Mouse (Mus musculus) macrophage (primary cell): ENCODE measurements around the gene Park7. TPM values are rescaled to one million over a fixed set of nuclear protein-coding genes. Genes with fewer than 3 reads are reported as not detected.

ENCODE experiments used
- H3K27ac ChIP-seq: fragments of 350-480 bp; formaldehyde crosslinking; 2 replicates; pipeline ENCODE4 v1.9.0; 2021
- H3K36me3 ChIP-seq: fragments of 350-480 bp; formaldehyde crosslinking; 2 replicates; pipeline ENCODE4 v1.9.0; 2021; ENCODE audit errors: inconsistent target
- H3K4me3 ChIP-seq: fragments of 350-480 bp; formaldehyde crosslinking; 2 replicates; pipeline ENCODE4 v1.9.0; 2021; ENCODE audit errors: inconsistent target
- H3K79me2 ChIP-seq: fragments of 350-480 bp; formaldehyde crosslinking; 2 replicates; pipeline ENCODE4 v1.9.0; 2021; ENCODE audit errors: inconsistent target
- WGBS: methylation state at CpG from one replicate; pipeline ENCODE4 v1.1.7; 2026; ENCODE audit warnings: inconsistent platforms; ENCODE audit not compliant: missing documents; 5-methylcytosine and 5-hydroxymethylcytosine counted together
- polyA plus RNA-seq: library from polyadenylated mRNA; stranded (reverse); fragments of 250-400 nt; gene quantifications from 3 replicates; pipeline ENCODE4 v1.2.4, GENCODE M21; 2018; ENCODE audit warnings: inconsistent platforms

Gene Park7
- polyA plus RNA-seq, 1 experiment from 2014 or later, result 110 TPM

GRCm38 (mm10) chr4:150872681-150873080 lies 41.6 kb downstream of the Park7 start:
- H3K4me3 ChIP-seq, result no peak overlapping the region
- no peaks in the 10 kb centered on the region for H3K79me2 ChIP-seq
- H3K27ac ChIP-seq, result no peak overlapping the region
- no peaks in the 10 kb centered on the region for H3K36me3 ChIP-seq
- WGBS, result 95% methylated on average over 8 of the region's 8 CpGs

- H3K4me3 ChIP-seq, result no peak overlapping the region
- no peak overlapping the region for H3K27ac ChIP-seq
- H3K36me3 ChIP-seq, result peaks cover 2% of the 10 kb centered on the region; the same call in 1 of the 2 replicates
- WGBS, result 95% methylated on average over 9 of the region's 9 CpGs
- H3K79me2 ChIP-seq, result no peaks in the 10 kb centered on the region
Observed at GRCm38 (mm10) chr4:150872139-150872651, 42.0 kb downstream of the Park7 start.

DNA sequence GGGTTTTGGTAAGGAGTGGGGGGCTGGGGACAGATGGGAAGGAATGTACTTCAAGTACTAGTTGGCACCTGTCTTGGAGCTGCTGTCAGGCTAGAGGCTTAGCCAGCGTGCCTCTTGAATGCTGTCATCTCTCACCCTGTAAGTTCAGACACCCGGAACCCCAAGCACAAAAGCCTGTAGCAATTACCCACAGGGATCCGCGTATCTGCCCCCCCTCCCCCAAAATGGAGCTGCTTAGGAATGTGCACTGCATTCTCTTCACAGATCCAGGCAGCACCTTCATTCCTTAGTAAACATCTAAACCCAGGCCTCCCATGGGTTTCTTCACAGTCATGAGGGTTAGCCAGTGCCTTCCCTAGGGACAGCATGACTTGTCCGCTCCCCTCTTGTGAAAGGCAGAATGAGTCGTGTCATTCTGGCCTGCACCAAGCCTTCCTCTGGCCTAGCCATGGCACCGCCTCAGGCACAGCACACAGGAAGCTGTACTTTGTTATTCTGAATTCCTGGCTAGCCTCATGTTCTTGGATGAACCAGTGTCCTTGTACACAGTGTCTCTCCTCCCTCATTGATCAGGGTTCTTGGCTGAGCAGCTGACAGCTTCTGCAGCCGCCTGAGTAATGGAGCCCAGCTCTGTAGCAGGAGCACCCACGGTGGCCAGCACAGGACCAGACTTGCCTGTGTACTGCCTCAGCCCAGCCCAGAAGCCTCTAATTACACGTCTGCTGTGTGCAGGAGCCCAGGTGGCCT lies 42.7 kb downstream of the Park7 start:
- no peaks in the 10 kb centered on the region for H3K79me2 ChIP-seq
- no peak overlapping the region for H3K4me3 ChIP-seq
- 91% methylated on average over 10 of the region's 10 CpGs for WGBS
- no peak overlapping the region for H3K27ac ChIP-seq
- peaks cover 8% of the 10 kb centered on the region; the same call in 1 of the 2 replicates for H3K36me3 ChIP-seq

GRCm38 (mm10) chr4:150870963-150871391 lies 43.3 kb downstream of the Park7 start:
- WGBS, result 92% methylated on average over 13 of the region's 13 CpGs
- peaks cover 14% of the 10 kb centered on the region; the same call in 1 of the 2 replicates for H3K36me3 ChIP-seq
- no peaks in the 10 kb centered on the region for H3K79me2 ChIP-seq
- H3K27ac ChIP-seq, result no peak overlapping the region
- H3K4me3 ChIP-seq, result no peak overlapping the region

GRCm38 (mm10) chr4:150869276-150870197 lies 44.7 kb downstream of the Park7 start:
- Histone ChIP-seq H3K27ac (no peak overlapping the region), H3K36me3 (peaks cover 15% of the 10 kb centered on the region; the same call in 1 of the 2 replicates), H3K79me2 (no peaks in the 10 kb centered on the region), H3K4me3 (no peak overlapping the region)
- 64% methylated on average over 17 of the region's 17 CpGs for WGBS

DNA sequence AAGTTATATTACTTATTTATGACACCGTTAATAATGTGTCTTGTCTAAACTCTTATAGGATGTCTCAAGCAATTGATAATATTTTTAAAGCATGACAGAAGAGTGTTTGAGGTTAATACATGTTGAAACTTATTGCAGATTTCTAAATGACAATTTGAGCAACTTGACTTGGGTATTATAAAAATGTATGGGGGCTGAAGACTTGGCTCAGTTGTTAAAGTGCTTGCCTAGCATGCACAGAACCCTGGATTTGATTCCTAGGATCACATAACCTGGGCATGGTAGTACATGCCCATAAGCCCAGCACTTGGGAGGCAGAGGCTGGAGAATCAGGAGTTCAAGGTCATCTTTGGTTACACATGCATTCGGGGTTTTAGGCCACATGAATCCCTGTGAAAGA lies 45.4 kb downstream of the Park7 start:
- 95% methylated on average over 2 of the region's 2 CpGs for WGBS
- no peaks in the 10 kb centered on the region for H3K79me2 ChIP-seq
- peaks cover 15% of the 10 kb centered on the region; the same call in 1 of the 2 replicates for H3K36me3 ChIP-seq
- no peak overlapping the region for H3K4me3 ChIP-seq
- no peak overlapping the region for H3K27ac ChIP-seq

- Histone ChIP-seq H3K36me3 (peaks cover 15% of the 10 kb centered on the region; the same call in 1 of the 2 replicates), H3K4me3 (no peak overlapping the region), H3K79me2 (no peaks in the 10 kb centered on the region), H3K27ac (no peak overlapping the region)
- WGBS, result 98% methylated on average over 6 of the region's 6 CpGs
Observed at GRCm38 (mm10) chr4:150868161-150868560, 46.1 kb downstream of the Park7 start.

- peaks cover 15% of the 10 kb centered on the region; the same call in 1 of the 2 replicates for H3K36me3 ChIP-seq
- H3K4me3 ChIP-seq, result no peak overlapping the region
- WGBS, result 94% methylated on average over 9 of the region's 12 CpGs
Observed at GRCm38 (mm10) chr4:150866494-150866893, 47.7 kb downstream of the Park7 start.

GRCm38 (mm10) chr4:150866069-150866468 lies 48.2 kb downstream of the Park7 start:
- Histone ChIP-seq H3K27ac (no peak overlapping the region), H3K36me3 (peaks cover 15% of the 10 kb centered on the region; the same call in 1 of the 2 replicates), H3K4me3 (no peak overlapping the region), H3K79me2 (peaks cover 4% of the 10 kb centered on the region; the same call in 1 of the 2 replicates)
- 96% methylated on average over 11 of the region's 11 CpGs for WGBS

More at GRCm38 (mm10) chr4:150866494-150866893, 47.7 kb downstream of the Park7 start:
- Histone ChIP-seq H3K79me2 (peaks cover under 1% of the 10 kb centered on the region; the same call in 1 of the 2 replicates), H3K27ac (no peak overlapping the region)

DNA sequence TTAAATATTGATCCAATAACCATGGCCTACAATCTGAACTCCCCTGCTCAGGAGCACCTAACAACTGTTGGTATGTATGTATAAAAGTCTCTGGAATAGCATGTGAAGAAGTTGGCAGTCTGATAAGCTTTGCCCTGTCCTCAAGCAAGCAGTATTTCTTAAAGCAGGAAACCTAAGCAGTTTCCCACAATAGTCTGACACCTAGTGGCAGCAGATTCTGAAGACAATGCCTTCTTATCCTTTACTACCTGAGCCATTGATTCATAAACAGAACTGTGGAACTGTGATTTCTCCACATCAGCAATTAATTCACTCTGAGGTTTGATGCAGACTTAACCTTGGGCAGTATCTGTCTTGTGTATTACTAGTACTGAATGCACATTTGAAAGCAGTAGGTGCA lies 48.9 kb downstream of the Park7 start:
- Histone ChIP-seq H3K36me3 (peaks cover 15% of the 10 kb centered on the region; the same call in 1 of the 2 replicates), H3K27ac (no peak overlapping the region), H3K79me2 (peaks cover 7% of the 10 kb centered on the region; the same call in 1 of the 2 replicates), H3K4me3 (no peak overlapping the region)

- H3K79me2 ChIP-seq, result peaks cover 22% of the 10 kb centered on the region; the same call in 1 of the 2 replicates
- no peak overlapping the region for H3K4me3 ChIP-seq
- no peak overlapping the region for H3K27ac ChIP-seq
- peaks cover 15% of the 10 kb centered on the region; the same call in 1 of the 2 replicates for H3K36me3 ChIP-seq
- WGBS, result 65% methylated on average over 3 of the region's 8 CpGs
Observed at GRCm38 (mm10) chr4:150862626-150863375, 51.4 kb downstream of the Park7 start.

- H3K79me2 ChIP-seq, result peaks cover 36% of the 10 kb centered on the region; the same call in 1 of the 2 replicates
- 0 out of 2 replicates have a peak overlapping the region, but pooled peaks have one; percentile 49 for H3K27ac ChIP-seq
- no peak overlapping the region for H3K4me3 ChIP-seq
- 100% methylated on average over 2 of the region's 2 CpGs for WGBS
- peaks cover 2% of the 10 kb centered on the region; the same call in 1 of the 2 replicates for H3K36me3 ChIP-seq
Observed at GRCm38 (mm10) chr4:150861161-150861560, 53.1 kb downstream of the Park7 start.

- Histone ChIP-seq H3K79me2 (peaks cover 43% of the 10 kb centered on the region; the same call in 1 of the 2 replicates), H3K4me3 (peak overlapping the region; percentile 7; the same call in 1 of the 2 replicates), H3K36me3 (no peaks in the 10 kb centered on the region), H3K27ac (peak overlapping the region; percentile 49)
- WGBS, result 33% methylated on average over 4 of the region's 4 CpGs
Observed at GRCm38 (mm10) chr4:150860526-150860925, 53.7 kb downstream of the Park7 start.
